ENCODE assay signal across 24 mouse cellular contexts in genomic region chr12:33455418-33455817, GRCm38 (mm10). TPM values are rescaled to one million over a fixed set of nuclear protein-coding genes. Genes with fewer than 3 reads are reported as not detected.
DNase-seq lines count a peak whose midpoint lies in the region; ATAC-seq and TF ChIP-seq lines count a peak whose summit lies in the region.
"Had no signal": no experiment of that assay in that cellular context is flagged by ENCODE, and none has a peak within 500 bp of the region (broad histone marks: within the 10 kb centered on the region; RNA-seq: fewer than 3 reads in every experiment).

No protein-coding gene starts in this region.

- peaks cover 5% of the 10 kb centered on the region; the same call in 1 of the 2 replicates for H3K4me1 ChIP-seq in heart, adult 2 months (ENCODE audit: control insufficient read depth, insufficient read depth, low read length)
- H3K4me1 ChIP-seq in midbrain, embryonic 14.5 days (ENCODE audit: control insufficient read depth, insufficient read depth, low read length), result no peaks in the 10 kb centered on the region; the same call in 1 of the 2 replicates
- H3K4me1 ChIP-seq in midbrain, embryonic 15.5 days, result 0 out of 2 replicates have a peak, but pooled peaks cover 2% of the 10 kb centered on the region
- no peaks in the 10 kb centered on the region for H3K4me1 ChIP-seq in limb, embryonic 10.5 days
- H3K4me1 ChIP-seq: embryonic facial prominence, embryonic 12.5 days; forebrain, embryonic 12.5 days; heart, embryonic 15.5 days; hindbrain, embryonic 12.5 days; kidney, embryonic 15.5 days had no signal

- no peak for DNase-seq in heart, adult 2 months
- DNase-seq in heart, postnatal 14 days, result no peak
- DNase-seq in midbrain, embryonic 14.5 days, result peak; percentile 7
- peak; percentile 9 for DNase-seq in brain, embryonic 14.5 days (ENCODE audit: low read depth)
- DNase-seq in fibroblast of lung, adult 2 months (ENCODE audit: low read depth), result peak; percentile 39
- no peak for DNase-seq in limb, embryonic 10.5 days (ENCODE audit: low spot score)
- DNase-seq: adrenal gland, postnatal 10 days; cerebellum, adult 2 months; cerebellum, postnatal 14 days; embryo, embryonic 11 days; gastrocnemius, postnatal 14 days; heart, adult 11 months; heart, postnatal 36 days had no signal

- H3K4me3 ChIP-seq in heart, adult 2 months, result no peak overlapping the region
- H3K4me3 ChIP-seq in midbrain, embryonic 14.5 days (replicated peaks; ENCODE audit: low read depth, low read length), result no peak overlapping the region
- no peak overlapping the region for H3K4me3 ChIP-seq in midbrain, embryonic 15.5 days
- H3K4me3 ChIP-seq in limb, embryonic 10.5 days, result no peak overlapping the region
- H3K4me3 ChIP-seq: embryonic facial prominence, embryonic 12.5 days; erythroblast, embryonic 14.5 days; forebrain, embryonic 12.5 days; heart, embryonic 15.5 days; hindbrain, embryonic 12.5 days; kidney, embryonic 15.5 days had no signal

- 44% methylated on average over 7 of the region's 7 CpGs for WGBS in heart, adult 2 months
- 61% methylated on average over 7 of the region's 7 CpGs for WGBS in midbrain, embryonic 14.5 days
- WGBS in midbrain, embryonic 15.5 days, result 66% methylated on average over 7 of the region's 7 CpGs
- WGBS in limb, embryonic 10.5 days, result 86% methylated on average over 7 of the region's 7 CpGs

- H3K27ac ChIP-seq in heart, adult 2 months, result peak overlapping the region; percentile 56
- H3K27ac ChIP-seq in midbrain, embryonic 14.5 days (replicated peaks; ENCODE audit: low read depth, low read length), result no peak overlapping the region
- H3K27ac ChIP-seq in midbrain, embryonic 15.5 days, result no peak overlapping the region
- H3K27ac ChIP-seq in limb, embryonic 10.5 days, result no peak overlapping the region
- H3K27ac ChIP-seq: embryonic facial prominence, embryonic 12.5 days; forebrain, embryonic 12.5 days; heart, embryonic 15.5 days; hindbrain, embryonic 12.5 days; kidney, embryonic 15.5 days had no signal

- H3K79me2 ChIP-seq in heart, adult 2 months (replicated peaks; ENCODE audit: control insufficient read depth, insufficient read depth, low read length), result no peaks in the 10 kb centered on the region

- intact Hi-C loops in heart, adult 2 months (cut with DNase I), result no loop called here
- intact Hi-C loops in heart, postnatal 14 days (cut with DNase I), result no loop called here

- H3K27me3 ChIP-seq in heart, adult 2 months (ENCODE audit: control insufficient read depth, insufficient read depth, low read length), result no peaks in the 10 kb centered on the region
- no peaks in the 10 kb centered on the region for H3K27me3 ChIP-seq in midbrain, embryonic 14.5 days (ENCODE audit: control insufficient read depth, insufficient read depth, low read length)
- no peaks in the 10 kb centered on the region for H3K27me3 ChIP-seq in midbrain, embryonic 15.5 days (replicated peaks)
- H3K27me3 ChIP-seq in limb, embryonic 10.5 days (ENCODE audit: low read depth, poor library complexity, severe bottlenecking), result no peaks in the 10 kb centered on the region
- H3K27me3 ChIP-seq: embryonic facial prominence, embryonic 12.5 days; forebrain, embryonic 12.5 days; heart, embryonic 15.5 days; hindbrain, embryonic 12.5 days; kidney, embryonic 15.5 days had no signal

- TF ChIP-seq POLR2A in heart, adult 2 months (IDR thresholded peaks at IDR 0.05; ENCODE audit: insufficient read depth, low read depth, low read length), result no peak
- no peak for TF ChIP-seq POLR2A in brain, embryonic 14.5 days (IDR thresholded peaks at IDR 0.05; ENCODE audit: borderline replicate concordance, extremely low read depth, insufficient read depth, insufficient read length, poor library complexity, severe bottlenecking)

- no peak overlapping the region for H3K9ac ChIP-seq in heart, adult 2 months (ENCODE audit: low read depth, low read length)
- H3K9ac ChIP-seq in midbrain, embryonic 14.5 days (replicated peaks; ENCODE audit: low read length), result no peak overlapping the region
- H3K9ac ChIP-seq in midbrain, embryonic 15.5 days, result no peak overlapping the region
- H3K9ac ChIP-seq: embryonic facial prominence, embryonic 12.5 days; forebrain, embryonic 12.5 days; heart, embryonic 15.5 days; hindbrain, embryonic 12.5 days; kidney, embryonic 15.5 days had no signal

- no peaks in the 10 kb centered on the region for H3K9me3 ChIP-seq in midbrain, embryonic 14.5 days (ENCODE audit: control insufficient read depth, low read length)
- H3K9me3 ChIP-seq in midbrain, embryonic 15.5 days, result no peaks in the 10 kb centered on the region
- H3K9me3 ChIP-seq in limb, embryonic 10.5 days (replicated peaks), result no peaks in the 10 kb centered on the region
- H3K9me3 ChIP-seq: embryonic facial prominence, embryonic 12.5 days; forebrain, embryonic 12.5 days; heart, embryonic 15.5 days; hindbrain, embryonic 12.5 days; kidney, embryonic 15.5 days had no signal

- no peak overlapping the region for H3K4me2 ChIP-seq in midbrain, embryonic 14.5 days (ENCODE audit: low read length)
- no peak overlapping the region for H3K4me2 ChIP-seq in midbrain, embryonic 15.5 days
- H3K4me2 ChIP-seq: embryonic facial prominence, embryonic 12.5 days; forebrain, embryonic 12.5 days; heart, embryonic 11.5 days; heart, embryonic 15.5 days; hindbrain, embryonic 12.5 days; kidney, embryonic 15.5 days had no signal

- TF ChIP-seq CTCF in heart, adult 2 months (IDR thresholded peaks at IDR 0.05), result no peak
- TF ChIP-seq CTCF in brain, embryonic 14.5 days (IDR thresholded peaks at IDR 0.05; ENCODE audit: borderline replicate concordance, extremely low read depth, insufficient read depth, insufficient read length), result no peak

- no peak for ATAC-seq in midbrain, embryonic 14.5 days (ENCODE audit: low FRiP score, low TSS enrichment)
- ATAC-seq in midbrain, embryonic 15.5 days (replicated peaks), result no peak
- no peak for ATAC-seq in granulocyte monocyte progenitor cell, adult 5-6 weeks (replicated peaks; ENCODE audit: poor library complexity, severe bottlenecking)
- ATAC-seq: forebrain, embryonic 16.5 days; hindbrain, embryonic 16.5 days had no signal

- H3K36me3 ChIP-seq in heart, adult 2 months (ENCODE audit: control insufficient read depth, insufficient read depth, low read length), result peaks cover 2% of the 10 kb centered on the region; the same call in 1 of the 2 replicates
- no peaks in the 10 kb centered on the region for H3K36me3 ChIP-seq in midbrain, embryonic 14.5 days (ENCODE audit: control insufficient read depth, insufficient read depth, low read length)
- H3K36me3 ChIP-seq in midbrain, embryonic 15.5 days (replicated peaks), result no peaks in the 10 kb centered on the region
- H3K36me3 ChIP-seq in limb, embryonic 10.5 days, result no peaks in the 10 kb centered on the region
- H3K36me3 ChIP-seq: embryonic facial prominence, embryonic 12.5 days; forebrain, embryonic 12.5 days; heart, embryonic 15.5 days; hindbrain, embryonic 12.5 days; kidney, embryonic 15.5 days had no signal

- no peak for TF ChIP-seq EP300 in heart, adult 2 months (IDR thresholded peaks at IDR 0.05; ENCODE audit: insufficient read depth, low read depth, low read length)

RNA-seq across cellular contexts. Expression of gene Twistnb, which starts 26.0 kb away (rescaled TPM):
- total RNA-seq in heart, adult 2 months (2021), result 1 to 10 TPM; 7.0 to 9.8 TPM
- polyA plus RNA-seq in heart, adult 2 months (2012; rRNA removed), result 4.5 and 8.1 TPM in 2 replicates
- total RNA-seq in heart, postnatal 14 days (2021), result 1 to 10 TPM; 8.6 to 9.3 TPM
- polyA plus RNA-seq in midbrain, embryonic 14.5 days (2014; fragmentation: Nextera tagmentation; extraction: Ambion mirVana), result 61.8 and 67.4 TPM in 2 replicates
- polyA plus RNA-seq in midbrain, embryonic 15.5 days (2015; fragmentation: Nextera tagmentation; extraction: Ambion mirVana), result 42.3 and 47.0 TPM in 2 replicates
- polyA plus RNA-seq in brain, embryonic 14.5 days (2012; rRNA removed), result 9.8 and 12.7 TPM in 2 replicates
- 79.1 and 84.9 TPM in 2 replicates for polyA plus RNA-seq in limb, embryonic 10.5 days (2016; fragmentation: Nextera tagmentation; extraction: Ambion mirVana)
- 30.8 and 35.3 TPM in 2 replicates for total RNA-seq in granulocyte monocyte progenitor cell, adult 5-6 weeks (2014; fragmentation: Nextera tagmentation)
- total RNA-seq in granulocyte monocyte progenitor cell, adult 5-6 weeks (2017), result 55.1 and 67.3 TPM in 2 replicates

Comparison
In these comparisons a context has a peak if more than half of its experiments do, and no peak if none do; other contexts are left out.
1. DNase-seq: peak in midbrain, embryonic 14.5 days (single experiment), brain, embryonic 14.5 days (single experiment) and fibroblast of lung, adult 2 months (single experiment); none in heart, adult 2 months (0 of 2), heart, postnatal 14 days (0 of 2) and limb, embryonic 10.5 days (single experiment).